Mouse (Mus musculus) megakaryocyte, embryonic 14.5 days (primary cell): Measurements from ENCODE around the gene Fignl2.

ENCODE experiments used
- FLI1 ChIP-seq: IDR thresholded peaks from 2 replicates; pipeline ENCODE4 v1.6.1; 2012; ENCODE audit warnings: low read length, inconsistent platforms, mixed read lengths
- GATA1 ChIP-seq: IDR thresholded peaks from 3 replicates; pipeline ENCODE4 v1.6.1; 2012; ENCODE audit warnings: mixed read lengths, low read length, inconsistent platforms, borderline replicate concordance

DNA sequence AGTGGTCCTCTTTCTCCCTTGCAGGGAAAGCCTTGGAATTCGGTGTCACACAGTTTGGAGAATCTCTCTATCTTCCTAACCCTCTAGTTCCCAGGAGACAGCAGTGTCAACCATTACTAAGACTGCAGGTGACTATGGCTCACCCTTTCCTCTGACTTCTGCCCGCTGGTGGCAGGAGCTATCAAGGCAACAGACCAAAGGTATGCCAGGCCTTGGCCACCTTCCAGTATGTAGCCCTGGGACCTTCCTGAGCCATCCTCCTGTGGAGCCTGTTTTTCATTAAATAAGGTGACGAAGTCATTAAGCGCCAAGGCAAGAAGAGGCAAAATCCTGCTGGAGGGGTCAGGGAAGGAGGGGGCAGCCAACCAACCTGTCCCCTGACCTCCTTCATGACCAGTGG lies 3.2 kb downstream of the Fignl2 start:
- TF ChIP-seq FLI1 (no peak), GATA1 (no peak)
